Mouse (Mus musculus) regulatory T cell (primary cell): Measurements from ENCODE around the gene Suclg2.

ENCODE experiments used
- in situ Hi-C: fragments of 300-600 bp; cut with MboI, MseI; formaldehyde crosslinking; loops from one replicate; pipeline ENCODE4 v1.15.1; 2025; ENCODE audit warnings: high pct_unique_total_duplicates

The Suclg2 gene

GRCm38 (mm10) chr6:95483686-95484085 is 234.9 kb downstream of the Suclg2 start:
- in situ Hi-C loops, result loop anchor here (5.0 kb wide), 1 partner anchor 184 kb away; no protein-coding TSS in a partner anchor

DNA sequence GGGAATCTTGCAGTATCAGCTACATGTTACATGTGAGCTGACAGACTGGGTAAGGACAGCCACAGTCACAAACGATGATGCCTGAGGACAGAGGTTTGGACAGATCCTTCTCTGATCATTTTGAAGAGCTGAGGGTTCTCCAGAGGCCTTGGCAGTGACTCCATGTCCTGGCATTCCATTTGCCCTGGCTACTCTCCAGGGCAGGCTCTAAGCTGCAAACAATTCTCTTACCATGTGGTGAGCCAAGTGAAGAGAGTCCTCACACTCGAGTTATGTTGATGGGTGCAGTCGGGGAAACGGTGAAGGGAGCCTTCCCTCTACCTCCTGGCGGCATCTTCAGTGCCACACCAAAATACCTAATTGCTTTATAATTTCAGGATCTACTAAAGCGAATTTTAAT is 235.5 kb downstream of the Suclg2 start:
- in situ Hi-C loops, result loop anchor here (5.0 kb wide), 1 partner anchor 184 kb away; no protein-coding TSS in a partner anchor

DNA sequence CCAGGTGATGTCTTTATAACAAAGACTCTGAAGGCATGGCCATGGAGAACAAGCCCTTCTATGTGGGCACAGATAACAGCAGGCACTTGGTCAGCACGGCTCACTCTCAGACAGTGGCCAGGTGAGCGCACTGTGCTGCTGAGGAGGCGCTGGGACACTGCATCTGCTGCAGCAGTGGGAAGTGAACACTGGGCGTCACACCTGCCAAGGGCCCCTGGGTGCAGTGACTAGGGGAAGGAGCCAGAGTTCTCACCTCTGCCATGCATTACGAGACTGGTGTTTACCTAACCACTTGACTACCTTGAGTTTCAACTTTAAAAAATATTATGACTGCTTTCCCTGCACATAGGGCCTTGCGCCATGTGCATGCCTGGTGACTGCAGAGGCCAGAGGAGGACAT is 238.8 kb downstream of the Suclg2 start:
- in situ Hi-C loops, result loop anchor here (5.0 kb wide), 1 partner anchor 188 kb away; no protein-coding TSS in a partner anchor

DNA sequence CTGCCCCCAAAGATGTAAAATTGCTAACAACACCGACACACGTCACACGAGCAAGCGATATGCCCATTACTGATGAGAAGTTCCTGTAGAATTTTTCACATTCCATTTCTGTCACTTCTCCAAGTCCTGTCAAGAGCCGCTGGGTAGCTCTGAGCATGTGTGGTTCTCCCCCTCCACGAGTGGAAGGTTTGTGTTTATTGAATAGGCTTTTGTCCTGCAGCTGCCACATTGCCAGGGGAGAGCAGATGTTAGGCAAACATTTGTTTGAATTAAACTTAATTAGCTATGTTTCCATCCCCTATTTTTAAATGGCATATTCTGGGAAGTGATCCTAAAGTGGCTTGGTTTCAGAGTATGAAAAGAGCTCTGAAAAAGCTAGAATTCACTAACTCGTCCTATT is 249.1 kb downstream of the Suclg2 start:
- in situ Hi-C loops, result no loop called here

DNA sequence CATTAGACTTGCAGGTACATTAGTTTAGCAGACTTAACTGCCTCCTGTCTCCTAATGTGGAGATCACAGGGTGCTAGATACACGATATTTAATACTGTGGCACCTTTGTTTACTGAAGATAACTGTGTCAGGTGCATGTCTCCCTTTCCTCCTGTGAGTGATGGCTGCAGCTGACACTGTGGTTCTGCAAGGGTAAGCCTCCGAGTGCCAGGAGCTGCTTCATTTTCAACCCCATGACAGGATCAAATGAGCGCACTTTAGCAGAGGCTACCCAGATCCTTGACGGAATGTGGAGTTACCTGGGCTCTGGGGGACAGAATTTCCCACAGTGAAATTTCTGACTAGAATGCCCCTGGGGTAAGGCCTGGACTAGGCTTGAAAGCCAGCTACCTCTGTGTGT is 253.3 kb downstream of the Suclg2 start:
- in situ Hi-C loops, result no loop called here

DNA sequence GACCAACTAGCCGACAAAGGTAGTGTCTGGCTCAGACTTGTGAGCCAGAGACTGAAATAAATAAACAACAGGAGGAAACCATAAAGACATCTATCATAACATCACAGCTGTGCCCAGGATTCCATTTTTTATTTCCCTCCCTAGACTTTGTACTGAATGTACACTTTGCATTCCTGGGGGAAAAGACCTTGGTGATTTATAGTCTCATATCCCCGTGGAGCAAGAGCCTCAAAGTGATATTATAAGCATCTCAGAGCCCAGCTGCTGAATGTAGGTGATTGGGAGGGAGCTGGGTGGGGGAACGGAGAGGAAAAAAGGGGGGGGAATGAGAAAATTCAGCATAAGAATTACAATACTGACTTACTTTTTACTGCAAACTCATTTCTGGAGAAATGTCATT is 259.2 kb downstream of the Suclg2 start:
- in situ Hi-C loops, result no loop called here

- in situ Hi-C loops, result no loop called here
Measured at GRCm38 (mm10) chr6:95446151-95446550, 272.4 kb downstream of the Suclg2 start.

DNA sequence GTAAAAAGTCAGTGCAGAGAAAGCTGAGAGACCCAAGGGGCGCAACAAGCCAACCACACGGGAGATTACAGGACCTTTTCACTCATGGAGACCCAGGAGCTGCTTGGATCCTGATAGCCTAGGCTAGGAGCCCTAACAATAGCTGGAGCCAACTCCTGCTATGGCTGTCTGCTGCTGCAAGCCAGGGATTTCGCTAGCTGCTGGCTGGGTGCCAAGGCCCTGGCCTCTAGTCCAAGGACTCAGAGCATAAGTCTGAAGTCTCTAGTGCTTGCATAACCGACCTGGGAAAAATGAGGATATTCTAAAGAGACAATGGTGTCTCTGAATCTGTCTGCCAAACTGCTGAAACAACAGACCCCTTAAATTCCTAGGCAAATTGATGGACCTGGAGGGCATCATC is 273.6 kb downstream of the Suclg2 start:
- in situ Hi-C loops, result no loop called here
